ENCODE assay signal across 21 mouse cellular contexts in the genomic region with DNA sequence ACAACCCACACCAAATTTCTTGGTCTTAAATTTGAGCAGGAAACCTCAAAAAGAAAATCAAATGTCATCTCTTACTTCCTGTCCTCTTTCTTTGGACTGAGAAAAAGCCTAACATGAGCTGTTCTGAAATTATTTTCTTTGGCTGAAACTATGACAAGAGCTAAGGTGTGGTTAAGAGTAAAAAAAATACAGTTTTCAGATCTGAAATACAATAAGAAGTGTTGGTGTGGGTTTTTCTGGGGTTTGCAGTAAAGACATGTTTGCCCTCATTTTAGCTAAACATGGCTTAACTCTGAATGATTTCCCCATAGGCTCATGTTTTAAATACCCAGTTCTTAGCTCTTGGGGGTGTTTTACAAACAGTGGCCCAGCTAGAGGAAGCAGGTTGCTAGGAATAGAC.
DNase-seq lines count a peak whose midpoint lies in the region; ATAC-seq and TF ChIP-seq lines count a peak whose summit lies in the region.
"Had no signal": no experiment of that assay in that cellular context is flagged by ENCODE, and none has a peak within 500 bp of the region (broad histone marks: within the 10 kb centered on the region; RNA-seq: fewer than 3 reads in every experiment).

No protein-coding gene starts in this region.

- H3K27me3 ChIP-seq in kidney, postnatal 0 days (ENCODE audit: insufficient read depth, low read length): no peaks in the 10 kb centered on the region
- no peaks in the 10 kb centered on the region for H3K27me3 ChIP-seq in CH12.LX (replicated peaks)
- H3K27me3 ChIP-seq: embryonic facial prominence, embryonic 13.5 days; forebrain, embryonic 13.5 days; Patski had no signal

- H3K36me3 ChIP-seq in kidney, postnatal 0 days (ENCODE audit: insufficient read depth, low read length): no peaks in the 10 kb centered on the region
- H3K36me3 ChIP-seq in CH12.LX (replicated peaks in 1 of 2; ENCODE audit: control insufficient read depth in 1 of 2, insufficient read depth in 1 of 2, low read length in 1 of 2): no peaks in the 10 kb centered on the region
- H3K36me3 ChIP-seq: embryonic facial prominence, embryonic 13.5 days had no signal

- in situ Hi-C loops in CH12.LX (cut with MboI; ENCODE audit: low pct_ligation_motif_present, low pct_unique_long_range_greater_than_20kb, low sequenced_read_pairs): no loop called here

- H3K4me2 ChIP-seq in kidney, postnatal 0 days (ENCODE audit: low read length): no peak overlapping the region
- H3K4me2 ChIP-seq in CH12.LX (ENCODE audit: insufficient read depth, low read depth, poor library complexity, severe bottlenecking): no peak overlapping the region
- H3K4me2 ChIP-seq: embryonic facial prominence, embryonic 13.5 days; forebrain, embryonic 13.5 days had no signal

- TF ChIP-seq CTCF in kidney, postnatal 0 days (IDR thresholded peaks at IDR 0.05; ENCODE audit: low read depth): no peak
- no peak for TF ChIP-seq CTCF in CH12.LX (conservative IDR thresholded peaks at IDR 0.05 in 1 of 2, IDR thresholded peaks at IDR 0.05 in 1 of 2; ENCODE audit: low read depth in 2 of 2, low read length in 2 of 2)

- TF ChIP-seq RAD21 in CH12.LX (IDR thresholded peaks at IDR 0.05; ENCODE audit: low read depth, low read length): no peak

- no peak overlapping the region for H3K4me3 ChIP-seq in kidney, postnatal 0 days (replicated peaks; ENCODE audit: low read depth, low read length)
- H3K4me3 ChIP-seq in CH12.LX (replicated peaks in 1 of 3; ENCODE audit: low read depth in 2 of 3, low read length in 2 of 3, poor library complexity in 1 of 3): no peak overlapping the region
- H3K4me3 ChIP-seq: embryonic facial prominence, embryonic 13.5 days; forebrain, embryonic 13.5 days had no signal

- H3K9me3 ChIP-seq in kidney, postnatal 0 days (replicated peaks; ENCODE audit: low read length): no peaks in the 10 kb centered on the region
- H3K9me3 ChIP-seq in CH12.LX (replicated peaks; ENCODE audit: low read length): no peaks in the 10 kb centered on the region
- H3K9me3 ChIP-seq: embryonic facial prominence, embryonic 13.5 days; forebrain, embryonic 13.5 days had no signal

- no peaks in the 10 kb centered on the region for H3K4me1 ChIP-seq in kidney, postnatal 0 days (replicated peaks; ENCODE audit: insufficient read depth, low read length)
- H3K4me1 ChIP-seq in CH12.LX (ENCODE audit: control insufficient read depth in 1 of 2, insufficient read depth in 2 of 2): peaks cover 0 to 9% of the 10 kb centered on the region in 2 experiments; a peak in 1 of 4 replicates
- H3K4me1 ChIP-seq: embryonic facial prominence, embryonic 13.5 days; forebrain, embryonic 13.5 days had no signal

- dilution Hi-C loops in CH12.LX (cut with MboI; ENCODE audit: extremely low pct_ligation_motif_present, extremely low pct_unique_long_range_greater_than_20kb, low sequenced_read_pairs): no loop called here

- H3K27ac ChIP-seq in kidney, postnatal 0 days: no peak overlapping the region
- H3K27ac ChIP-seq in CH12.LX (ENCODE audit: insufficient read depth, low read depth): no peak overlapping the region
- H3K27ac ChIP-seq: embryonic facial prominence, embryonic 13.5 days; forebrain, embryonic 13.5 days had no signal

- DNase-seq in CD4-positive, CD25-positive, alpha-beta regulatory T cell, adult 2 months (ENCODE audit: low read depth, low spot score): peak; percentile 3
- DNase-seq in kidney, postnatal 0 days (ENCODE audit: low spot score): peak; percentile 13
- no peak for DNase-seq in kidney, adult 11 months
- DNase-seq in CH12.LX (ENCODE audit: extremely low read depth): peak; percentile 16
- DNase-seq in naive thymus-derived CD4-positive, alpha-beta T cell, adult 2 months (ENCODE audit: low read depth): peak; percentile 2
- no peak for DNase-seq in right cerebral cortex, postnatal 14 days
- DNase-seq: adrenal gland, adult 8-10 months; adrenal gland, postnatal 14 days; adrenal gland, postnatal 36 days; B cell, adult 2 months; cerebellum, adult 11-12 months; cerebellum, adult 2 months; cerebellum, adult 9-10 months; cerebellum, postnatal 10 days; cerebellum, postnatal 25 days had no signal

- no peak for TF ChIP-seq EP300 in CH12.LX (IDR thresholded peaks at IDR 0.05; ENCODE audit: low read length)

- H3K9ac ChIP-seq in kidney, postnatal 0 days (ENCODE audit: low read depth, low read length): no peak overlapping the region
- no peak overlapping the region for H3K9ac ChIP-seq in CH12.LX (ENCODE audit: insufficient read depth, low read depth)
- H3K9ac ChIP-seq: embryonic facial prominence, embryonic 13.5 days; forebrain, embryonic 13.5 days had no signal

- no peak for ATAC-seq in CD4-positive, CD25-positive, alpha-beta regulatory T cell, adult 4 months
- ATAC-seq in kidney, postnatal 0 days (replicated peaks; ENCODE audit: low FRiP score, low read depth): no peak
- ATAC-seq: activated CD4-positive, CD25-positive, alpha-beta regulatory T cell, adult 4 months; forebrain, embryonic 13.5 days; forebrain, embryonic 16.5 days; Patski had no signal

- no peak for TF ChIP-seq POLR2A in CH12.LX (IDR thresholded peaks at IDR 0.05; ENCODE audit: low read depth, low read length)

- H3K79me2 ChIP-seq in CH12.LX (replicated peaks; ENCODE audit: control insufficient read depth, extremely low read depth, insufficient read depth, poor library complexity, severe bottlenecking): no peaks in the 10 kb centered on the region

TF ChIP-seq in CH12.LX, 34 proteins besides CTCF, POLR2A, EP300 and RAD21:
- no peak for TF ChIP-seq BHLHE40 (IDR thresholded peaks at IDR 0.05; ENCODE audit: low read depth, low read length)
- TF ChIP-seq USF2 (conservative IDR thresholded peaks at IDR 0.05; ENCODE audit: low read depth, low read length): no peak
- no peak for TF ChIP-seq POLR2AphosphoS2 (IDR thresholded peaks at IDR 0.05; ENCODE audit: low read depth, low read length)
- TF ChIP-seq JUN (IDR thresholded peaks at IDR 0.05; ENCODE audit: insufficient read depth, low read depth, low read length): no peak
- no peak for TF ChIP-seq MAFK (IDR thresholded peaks at IDR 0.05; ENCODE audit: insufficient replicate concordance, low read length)
- peak; percentile 62 for TF ChIP-seq ZNF384 (IDR thresholded peaks at IDR 0.05; ENCODE audit: low read depth, low read length)
- no peak for TF ChIP-seq MXI1 (IDR thresholded peaks at IDR 0.05; ENCODE audit: low read depth, low read length)

Comparison
In these comparisons a context has a peak if more than half of its experiments do, and no peak if none do; other contexts are left out.
1. DNase-seq: peak in CD4-positive, CD25-positive, alpha-beta regulatory T cell, adult 2 months (single experiment), kidney, postnatal 0 days (single experiment), CH12.LX (single experiment) and naive thymus-derived CD4-positive, alpha-beta T cell, adult 2 months (single experiment); none in kidney, adult 11 months (single experiment) and right cerebral cortex, postnatal 14 days (single experiment).